Mouse (Mus musculus) embryo, embryonic 10.5 days (tissue): ENCODE results near the gene F11.

Source experiments
- DNase-seq: peaks from one replicate; pipeline ENCODE4 v3.0.0-alpha.2; 2015; ENCODE audit warnings: low spot score

Gene F11

GRCm38 (mm10) chr8:45261920-45262319 lies at the start of gene F11:
Gene F11, minus strand, starts transcription at chr8:45262031.
- DNase-seq = no peak

GRCm38 (mm10) chr8:45310967-45311366 lies 49.1 kb upstream of the F11 start:
- no peak for DNase-seq

DNA sequence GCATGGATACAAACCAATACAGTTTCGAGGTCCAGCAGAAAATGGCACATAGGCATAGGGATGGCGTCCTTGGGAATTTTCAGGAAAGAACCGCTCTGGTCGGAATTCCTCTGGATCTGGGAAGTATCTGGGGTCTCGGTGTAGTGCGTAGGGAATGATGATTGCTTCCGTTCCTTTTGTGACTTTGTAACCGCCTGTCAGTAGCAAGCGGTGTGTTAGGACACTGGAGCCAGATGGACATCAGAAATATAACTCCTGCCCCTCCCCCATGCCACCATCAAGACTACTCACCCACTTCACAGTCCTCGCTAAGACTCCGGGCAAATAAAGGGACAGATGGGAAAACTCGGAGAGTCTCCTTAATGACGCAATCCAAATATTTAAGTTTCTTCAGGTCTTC lies 46.5 kb upstream of the F11 start, which contains the start of gene Gm45753:
Gene Gm45753, minus strand, starts transcription at position 101 of the 400 bp plus-strand sequence.
- no peak for DNase-seq

GRCm38 (mm10) chr8:45305479-45305878 lies 43.6 kb upstream of the F11 start:
- DNase-seq = no peak

- DNase-seq = no peak
Observed at GRCm38 (mm10) chr8:45304354-45304753, 42.5 kb upstream of the F11 start.

DNA sequence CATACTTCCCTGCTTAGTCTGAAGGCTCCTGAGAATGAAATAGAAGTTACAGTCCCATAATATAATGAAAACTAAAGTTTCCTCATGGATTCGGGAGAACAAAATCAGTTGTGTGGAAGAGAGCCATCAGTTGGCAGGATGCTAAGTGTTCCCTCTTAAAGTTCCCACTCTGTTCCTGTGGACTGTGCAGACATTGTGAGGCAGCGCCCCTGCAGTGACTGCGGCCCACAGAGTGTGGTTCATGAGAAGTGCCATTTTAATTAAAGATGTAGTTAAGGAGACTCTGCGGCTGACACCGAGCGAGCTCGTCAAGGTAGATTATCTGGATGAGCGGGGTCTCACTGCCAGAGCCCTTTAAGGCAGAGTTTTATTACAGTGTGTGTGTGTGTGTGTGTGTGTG lies 40.6 kb upstream of the F11 start:
- DNase-seq = no peak

DNA sequence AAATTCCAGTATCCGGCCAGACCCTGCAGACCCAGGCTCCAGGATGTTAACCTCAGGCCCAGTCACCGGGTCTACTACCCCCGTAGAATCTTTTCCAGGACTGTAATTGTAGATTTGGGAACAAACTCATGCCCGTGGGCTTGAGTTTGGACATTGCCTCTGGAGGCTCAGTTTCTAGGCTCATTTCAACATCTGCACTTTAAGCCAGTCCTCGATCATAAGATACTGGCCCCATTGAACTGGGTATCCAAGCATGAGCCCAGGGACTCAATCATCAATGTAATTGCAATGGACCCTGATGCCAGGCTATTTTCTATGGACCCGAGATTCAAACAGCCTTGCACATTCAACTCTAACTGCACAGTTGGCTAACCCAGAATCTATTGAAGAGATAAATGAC lies 33.4 kb upstream of the F11 start:
- DNase-seq = no peak

GRCm38 (mm10) chr8:45294687-45295086 lies 32.9 kb upstream of the F11 start, which contains the start of gene Klkb1:
Gene Klkb1, minus strand, starts transcription at chr8:45294859.
- DNase-seq = no peak

GRCm38 (mm10) chr8:45291790-45292189 lies 30.0 kb upstream of the F11 start:
- DNase-seq = no peak

DNA sequence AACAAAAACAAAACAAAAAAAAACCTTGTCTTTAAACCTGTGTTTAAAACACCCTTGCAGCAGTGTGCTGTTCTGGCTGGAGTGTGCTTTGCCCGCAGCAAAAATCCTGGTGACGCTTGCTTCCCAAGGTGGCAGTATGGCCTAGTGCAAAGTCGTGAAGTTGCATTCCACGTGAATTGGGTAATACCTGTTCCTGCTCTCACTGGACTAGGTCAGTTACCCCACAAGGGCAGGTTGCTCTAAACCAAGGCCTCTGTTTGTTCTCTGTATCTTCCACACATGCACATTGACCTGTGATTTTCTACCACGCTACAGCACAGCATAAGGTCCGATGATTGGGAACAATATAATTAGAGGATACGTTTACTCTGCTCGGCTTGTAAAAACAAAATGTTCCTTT lies 19.8 kb upstream of the F11 start:
- no peak for DNase-seq

- DNase-seq = no peak
Observed at GRCm38 (mm10) chr8:45277453-45277852, 15.6 kb upstream of the F11 start.

DNA sequence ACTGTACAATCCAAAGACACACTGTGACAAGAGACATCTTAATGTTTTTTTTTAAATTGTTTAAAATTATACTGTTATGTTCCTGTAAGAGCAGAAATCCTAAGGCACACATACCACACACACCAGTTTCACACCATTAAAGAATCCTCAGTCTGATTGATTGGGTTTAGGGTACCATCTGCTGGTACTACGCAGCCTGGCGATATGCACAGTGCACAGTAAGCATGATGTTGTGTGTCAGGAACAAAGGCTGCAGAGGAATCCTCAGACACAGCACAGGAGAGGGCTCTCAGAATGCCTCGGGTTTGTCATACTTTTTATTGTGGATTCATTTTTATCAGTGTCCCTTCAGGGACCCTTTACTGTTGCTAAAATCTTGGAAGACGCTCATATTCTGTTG lies 12.5 kb upstream of the F11 start:
- no peak for DNase-seq

GRCm38 (mm10) chr8:45269056-45269455 lies 7.2 kb upstream of the F11 start:
- DNase-seq = no peak

DNA sequence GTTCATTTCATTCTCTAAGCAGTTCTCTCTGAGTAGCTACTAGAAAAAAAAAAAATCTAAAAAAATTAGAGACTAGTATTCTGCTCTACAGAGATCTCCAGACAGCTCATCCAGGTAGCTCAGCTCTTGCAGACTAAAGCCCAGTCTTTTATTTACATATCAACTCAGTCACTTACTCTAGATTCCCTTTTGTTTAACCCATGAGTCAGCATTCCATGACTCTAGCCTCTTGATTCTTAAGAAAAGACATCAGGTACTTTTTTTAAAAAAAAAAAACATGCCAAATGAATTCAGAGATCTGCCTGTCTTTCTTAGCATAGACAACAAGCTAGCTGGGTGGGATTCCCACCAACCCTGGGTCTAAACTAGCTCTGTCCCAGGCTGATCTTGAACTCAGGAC lies 6.7 kb upstream of the F11 start:
- DNase-seq = no peak

DNA sequence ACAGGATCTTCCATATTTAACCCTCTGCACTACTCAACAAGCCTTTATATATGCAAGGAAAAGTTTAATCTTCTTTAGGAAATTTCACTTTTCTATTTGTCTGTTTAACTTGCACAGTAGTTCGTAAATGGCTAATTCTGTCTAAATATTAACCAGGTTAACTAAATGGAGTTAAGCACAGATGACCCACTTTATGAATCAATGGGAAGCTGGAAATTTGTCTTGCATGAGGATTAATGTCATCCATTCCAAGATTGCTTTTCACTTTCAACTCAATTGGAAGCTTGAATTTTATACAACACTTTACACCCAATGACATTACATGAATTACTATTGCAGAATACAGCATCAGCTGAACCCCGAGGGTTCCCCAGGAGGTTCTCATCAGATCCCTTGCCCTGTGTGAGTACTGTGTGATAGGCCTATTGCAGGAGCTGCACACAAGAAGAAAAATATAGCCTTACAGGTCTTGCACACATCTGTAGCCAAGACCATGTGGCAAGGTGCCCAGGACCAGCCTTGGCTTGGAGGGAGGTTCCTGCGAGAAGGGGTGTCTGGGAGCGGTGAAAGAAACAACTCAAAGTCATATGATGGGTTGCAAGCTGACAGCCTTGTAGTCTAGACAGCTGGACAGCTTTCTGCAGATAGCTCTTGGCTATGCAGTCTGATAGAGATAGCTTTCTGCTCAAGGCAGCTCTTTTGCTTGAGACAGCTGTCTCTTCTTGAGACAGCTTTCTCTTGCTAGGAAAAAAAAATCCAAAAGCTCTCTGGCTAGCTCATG lies 6.0 kb upstream of the F11 start:
- no peak for DNase-seq

DNA sequence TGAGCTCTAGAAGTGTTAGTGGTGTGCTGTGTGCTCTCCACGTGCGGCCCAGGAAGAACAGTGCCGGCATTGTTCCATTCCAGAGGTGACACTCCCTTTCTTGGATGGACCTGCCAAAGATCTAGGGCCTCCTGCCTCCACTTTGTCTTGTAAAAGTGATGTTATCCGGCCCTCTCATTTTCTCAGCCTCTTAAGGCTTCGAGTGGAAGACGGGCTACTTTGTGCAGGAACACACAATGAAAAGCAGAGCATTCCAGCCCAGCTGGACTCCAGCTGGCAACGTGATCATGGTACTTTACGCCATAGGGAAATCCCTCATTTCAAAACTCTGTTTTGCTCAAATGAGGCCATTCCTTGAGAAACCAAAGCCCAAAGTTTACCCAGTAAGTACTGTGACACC lies 5.2 kb upstream of the F11 start:
- no peak for DNase-seq

DNA sequence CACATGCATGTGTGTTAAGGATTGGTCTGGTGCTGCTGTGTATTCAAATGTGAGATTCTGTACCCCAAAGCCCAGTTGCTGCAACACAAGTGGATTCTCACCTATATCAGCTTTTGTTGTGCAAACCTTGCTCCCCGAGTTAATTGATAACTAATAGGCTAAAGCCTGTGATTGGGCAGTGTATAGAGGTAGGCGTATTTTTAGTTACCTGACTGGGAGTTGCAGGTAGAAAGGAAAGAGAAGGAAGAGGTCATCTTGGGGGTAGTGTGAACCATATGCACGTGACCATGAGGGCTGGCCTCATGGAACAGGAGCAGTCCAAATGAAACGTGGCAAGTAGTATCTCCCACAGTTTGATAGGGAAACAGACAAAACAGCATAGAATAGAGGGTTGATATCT lies 3.1 kb upstream of the F11 start:
- DNase-seq = no peak

- DNase-seq = no peak
Observed at GRCm38 (mm10) chr8:45262851-45263250, 1.0 kb upstream of the F11 start.

GRCm38 (mm10) chr8:45258421-45258820 lies 3.4 kb downstream of the F11 start:
- DNase-seq = no peak

GRCm38 (mm10) chr8:45255040-45255439 lies 6.8 kb downstream of the F11 start:
- DNase-seq = no peak

- no peak for DNase-seq
Observed at GRCm38 (mm10) chr8:45254194-45254842, 7.5 kb downstream of the F11 start.

DNA sequence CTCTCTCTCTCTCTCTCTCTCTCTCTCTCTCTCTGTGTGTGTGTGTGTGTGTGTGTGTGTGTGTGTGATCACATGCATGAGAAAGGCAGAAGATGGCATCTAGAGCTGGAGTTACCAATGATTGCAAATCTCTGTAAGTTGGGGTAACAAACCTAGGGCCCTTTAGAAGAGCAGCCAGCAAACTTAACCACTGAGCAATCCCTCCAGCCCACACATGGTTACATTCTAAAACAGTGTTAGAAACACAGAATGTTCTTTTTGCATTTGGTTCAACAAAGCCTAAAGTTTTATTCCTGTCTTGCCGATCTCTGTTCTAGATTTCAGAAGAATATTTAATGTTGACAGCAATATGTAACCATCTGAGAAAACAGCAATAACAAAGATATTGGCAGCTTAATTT lies 8.2 kb downstream of the F11 start:
- DNase-seq = no peak

DNA sequence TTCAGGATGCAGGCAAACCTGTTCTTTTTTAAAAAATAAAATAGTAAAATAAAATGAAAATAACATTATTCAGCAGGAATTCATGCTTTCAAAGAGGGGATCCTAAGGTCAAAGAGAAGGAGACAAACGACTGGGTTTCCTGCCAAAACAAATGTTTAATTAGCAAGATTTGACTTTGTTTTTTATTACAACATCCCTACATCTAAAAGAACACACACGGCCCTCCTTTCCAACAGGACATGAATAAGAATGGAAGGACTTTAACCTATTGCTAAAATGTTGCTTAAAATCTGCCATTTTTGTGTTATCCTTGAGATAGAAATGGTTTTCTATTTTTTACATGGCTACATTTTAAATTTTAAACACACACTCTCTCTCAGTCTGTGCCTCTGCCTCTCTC lies 8.7 kb downstream of the F11 start:
- DNase-seq = no peak

- DNase-seq = no peak
Observed at GRCm38 (mm10) chr8:45246307-45246706, 15.5 kb downstream of the F11 start.
